Mouse (Mus musculus) cortical plate, adult 2 months (tissue): Measurements from ENCODE around the gene Ube2v1.

ENCODE experiments used
- CTCF ChIP-seq: fragments of 200-500 bp; IDR thresholded peaks from 2 replicates; pipeline ENCODE4 v1.5.1; 2011; ENCODE audit warnings: mild to moderate bottlenecking, control low read depth, low read length; ENCODE audit not compliant: insufficient read depth; ENCODE audit errors: extremely low read depth
- POLR2A ChIP-seq: fragments of 200-500 bp; IDR thresholded peaks from 2 replicates; pipeline ENCODE4 v1.6.1; 2011; ENCODE audit warnings: mild to moderate bottlenecking, low read length, control low read depth; ENCODE audit not compliant: insufficient read depth; ENCODE audit errors: extremely low read depth

GRCm38 (mm10) chr2:167574814-167575213, 57.1 kb downstream of the Ube2v1 start:
- TF ChIP-seq POLR2A: no peak
- no peak for TF ChIP-seq CTCF
